10 mouse cellular contexts compared by ENCODE assay signal in genomic region chr6:84976563-84976971, GRCm38 (mm10).
DNase-seq lines count a peak whose midpoint lies in the region; ATAC-seq and TF ChIP-seq lines count a peak whose summit lies in the region.
"Had no signal": no experiment of that assay in that cellular context is flagged by ENCODE, and none has a peak within 500 bp of the region (broad histone marks: within the 10 kb centered on the region; RNA-seq: fewer than 3 reads in every experiment).

No protein-coding gene starts in this region.

- no peak for TF ChIP-seq CTCF in intestine, postnatal 0 days (IDR thresholded peaks at IDR 0.05; ENCODE audit: low read depth)

- peak overlapping the region; percentile 66 for H3K27ac ChIP-seq in heart, embryonic 16.5 days (ENCODE audit: low read length)
- no peak overlapping the region for H3K27ac ChIP-seq in intestine, postnatal 0 days (ENCODE audit: low read depth, low read length)
- H3K27ac ChIP-seq: hindbrain, embryonic 14.5 days; midbrain, embryonic 12.5 days had no signal

- no peaks in the 10 kb centered on the region for H3K27me3 ChIP-seq in heart, embryonic 16.5 days (ENCODE audit: control insufficient read depth, insufficient read depth, low read length)
- H3K27me3 ChIP-seq in intestine, postnatal 0 days (replicated peaks; ENCODE audit: control insufficient read depth, insufficient read depth, low read length): no peaks in the 10 kb centered on the region
- H3K27me3 ChIP-seq: midbrain, embryonic 12.5 days had no signal

- H3K4me2 ChIP-seq in heart, embryonic 16.5 days (ENCODE audit: low read depth, low read length): peak overlapping the region; percentile 37
- no peak overlapping the region for H3K4me2 ChIP-seq in intestine, postnatal 0 days (replicated peaks; ENCODE audit: low read depth)
- H3K4me2 ChIP-seq: hindbrain, embryonic 14.5 days; midbrain, embryonic 12.5 days had no signal

- H3K9me3 ChIP-seq in heart, embryonic 16.5 days (replicated peaks; ENCODE audit: control insufficient read depth, low read length): no peaks in the 10 kb centered on the region
- no peaks in the 10 kb centered on the region for H3K9me3 ChIP-seq in intestine, postnatal 0 days (ENCODE audit: control insufficient read depth)
- H3K9me3 ChIP-seq: midbrain, embryonic 12.5 days had no signal

- no peak overlapping the region for H3K4me3 ChIP-seq in heart, embryonic 16.5 days (ENCODE audit: low read length)
- H3K4me3 ChIP-seq in intestine, postnatal 0 days (ENCODE audit: low read depth, low read length): no peak overlapping the region
- H3K4me3 ChIP-seq: midbrain, embryonic 12.5 days had no signal

- H3K36me3 ChIP-seq in heart, embryonic 16.5 days (ENCODE audit: control insufficient read depth, insufficient read depth): peaks cover 3% of the 10 kb centered on the region; the same call in 1 of the 2 replicates
- no peaks in the 10 kb centered on the region for H3K36me3 ChIP-seq in intestine, postnatal 0 days (ENCODE audit: control insufficient read depth, insufficient read depth)
- H3K36me3 ChIP-seq: midbrain, embryonic 12.5 days had no signal

- 21% methylated on average over 3 of the region's 3 CpGs for WGBS in heart, embryonic 16.5 days
- WGBS in intestine, postnatal 0 days: 48% methylated on average over 3 of the region's 3 CpGs

- DNase-seq in kidney, adult 11 months: peak; percentile 2
- DNase-seq in kidney, postnatal 25 days: no peak
- peak; percentile 24 for DNase-seq in embryo, embryonic 11.5 days (ENCODE audit: low read depth, low spot score)
- DNase-seq in lung, postnatal 10 days: peak; percentile 66
- no peak for DNase-seq in cerebellum, adult 11-12 months
- DNase-seq in thymus, adult 18-20 months: no peak

- no peak overlapping the region; the same call in 1 of the 2 replicates for H3K9ac ChIP-seq in heart, embryonic 16.5 days (ENCODE audit: low read length)
- H3K9ac ChIP-seq in intestine, postnatal 0 days (ENCODE audit: low read depth, low read length): no peak overlapping the region
- H3K9ac ChIP-seq: hindbrain, embryonic 14.5 days; midbrain, embryonic 12.5 days had no signal

- H3K4me1 ChIP-seq in heart, embryonic 16.5 days (ENCODE audit: control insufficient read depth, insufficient read depth, low read length): peaks cover 17% of the 10 kb centered on the region
- H3K4me1 ChIP-seq in intestine, postnatal 0 days (replicated peaks; ENCODE audit: control insufficient read depth, insufficient read depth, low read length): no peaks in the 10 kb centered on the region
- H3K4me1 ChIP-seq: midbrain, embryonic 12.5 days had no signal

- peak; percentile 91 for ATAC-seq in heart, embryonic 16.5 days (replicated peaks; ENCODE audit: extremely low read depth, insufficient read depth, low FRiP score)
- no peak for ATAC-seq in intestine, postnatal 0 days

Comparison
In these comparisons a context has a peak if more than half of its experiments do, and no peak if none do; other contexts are left out.
1. DNase-seq: peak in kidney, adult 11 months (single experiment), embryo, embryonic 11.5 days (single experiment) and lung, postnatal 10 days (single experiment); none in kidney, postnatal 25 days (0 of 2), cerebellum, adult 11-12 months (single experiment) and thymus, adult 18-20 months (0 of 2).